Mouse (Mus musculus) thymus, adult 2 months (tissue): Measurements from ENCODE around the gene Atoh7. TPM values are rescaled to one million over a fixed set of nuclear protein-coding genes. Genes with fewer than 3 reads are reported as not detected.

ENCODE experiments used
- DNase-seq: peaks from one replicate; pipeline ENCODE4 v3.0.0; 2021
- H3K27ac ChIP-seq: fragments of 200-500 bp; 2 replicates; pipeline ENCODE4 v1.5.1; 2012; ENCODE audit warnings: low read length, control low read depth; ENCODE audit not compliant: control insufficient read depth, insufficient read depth
- H3K27me3 ChIP-seq: fragments of 200-500 bp; 2 replicates; pipeline ENCODE4 v1.6.1; 2012; ENCODE audit warnings: mild to moderate bottlenecking, low read length, moderate library complexity, mixed read lengths; ENCODE audit not compliant: control insufficient read depth, insufficient read depth
- H3K36me3 ChIP-seq: fragments of 200-500 bp; 2 replicates; pipeline ENCODE4 v1.6.1; 2012; ENCODE audit warnings: mild to moderate bottlenecking, low read length, moderate library complexity; ENCODE audit not compliant: control insufficient read depth, insufficient read depth
- H3K4me1 ChIP-seq: fragments of 200-500 bp; replicated peaks from 2 replicates; pipeline ENCODE4 v1.6.1; 2012; ENCODE audit warnings: low read length; ENCODE audit not compliant: control insufficient read depth, insufficient read depth
- H3K4me3 ChIP-seq: fragments of 200-500 bp; 2 replicates; pipeline ENCODE4 v1.5.1; 2012; ENCODE audit warnings: mild to moderate bottlenecking, low read length, control low read depth, moderate library complexity; ENCODE audit not compliant: control insufficient read depth, insufficient read depth
- CTCF ChIP-seq: fragments of 200-500 bp; IDR thresholded peaks from 2 replicates; pipeline ENCODE4 v1.5.1; 2012; ENCODE audit warnings: mild to moderate bottlenecking, control low read depth, low read length, moderate library complexity, borderline replicate concordance; ENCODE audit not compliant: control insufficient read depth, poor library complexity, insufficient read depth; ENCODE audit errors: extremely low read depth
- POLR2A ChIP-seq: fragments of 200-500 bp; IDR thresholded peaks from 2 replicates; pipeline ENCODE4 v1.6.1; 2012; ENCODE audit warnings: mild to moderate bottlenecking, low read length, control low read depth, moderate library complexity; ENCODE audit not compliant: control insufficient read depth, poor library complexity, insufficient read depth; ENCODE audit errors: extremely low read depth
- WGBS: fragments of 180-500 bp; shearing (Covaris S2); methylation state at CpG from one replicate; pipeline ENCODE4 v1.1.7; 2018; 5-methylcytosine and 5-hydroxymethylcytosine counted together
- polyA plus RNA-seq: library from polyadenylated mRNA; depleted of rRNA; stranded (reverse); fragments of >200 nt; gene quantifications from 2 replicates; pipeline ENCODE4 v1.2.3, GENCODE M21; 2012

Gene Atoh7
- polyA plus RNA-seq, 1 experiment: 0.05 TPM

- Histone ChIP-seq H3K36me3 (no peaks in the 10 kb centered on the region), H3K27ac (no peak within 1 kb of the TSS), H3K4me3 (no peak within 1 kb of the TSS), H3K4me1 (no peaks in the 10 kb centered on the region), H3K27me3 (no peaks in the 10 kb centered on the region)
- TF ChIP-seq POLR2A (no peak), CTCF (no peak)
- no peak for DNase-seq
- 93% methylated on average over 2 of the region's 2 CpGs for WGBS
These were observed 39.6 kb upstream of the Atoh7 start, which contains the start of gene Pbld1 for GRCm38 (mm10) chr10:63059862-63060261. TSS of gene Pbld1 (plus strand) at chr10:63060162.

GRCm38 (mm10) chr10:63060406-63060805 lies 39.0 kb upstream of the Atoh7 start:
- no peak overlapping the region for H3K27ac ChIP-seq
- no peak for DNase-seq
- TF ChIP-seq CTCF (no peak), POLR2A (no peak)
- H3K4me3 ChIP-seq: no peak overlapping the region
- no peaks in the 10 kb centered on the region for H3K27me3 ChIP-seq
- H3K36me3 ChIP-seq: no peaks in the 10 kb centered on the region
- 66% methylated on average over 11 of the region's 11 CpGs for WGBS
- H3K4me1 ChIP-seq: no peaks in the 10 kb centered on the region

- no peaks in the 10 kb centered on the region for H3K36me3 ChIP-seq
- no peaks in the 10 kb centered on the region for H3K27me3 ChIP-seq
- no peak overlapping the region for H3K27ac ChIP-seq
- no peak overlapping the region for H3K4me3 ChIP-seq
- DNase-seq: no peak
- TF ChIP-seq CTCF (no peak), POLR2A (no peak)
- 96% methylated on average over 12 of the region's 12 CpGs for WGBS
- H3K4me1 ChIP-seq: no peaks in the 10 kb centered on the region
These were observed 38.2 kb upstream of the Atoh7 start for GRCm38 (mm10) chr10:63061266-63061665.

GRCm38 (mm10) chr10:63062696-63063095 lies 36.8 kb upstream of the Atoh7 start:
- TF ChIP-seq CTCF (no peak), POLR2A (no peak)
- Histone ChIP-seq H3K27me3 (no peaks in the 10 kb centered on the region), H3K27ac (no peak overlapping the region), H3K36me3 (no peaks in the 10 kb centered on the region), H3K4me1 (no peaks in the 10 kb centered on the region), H3K4me3 (no peak overlapping the region)
- 96% methylated on average over 5 of the region's 5 CpGs for WGBS
- DNase-seq: no peak

- H3K4me3 ChIP-seq: no peak overlapping the region
- no peaks in the 10 kb centered on the region for H3K27me3 ChIP-seq
- no peak for DNase-seq
- H3K4me1 ChIP-seq: no peaks in the 10 kb centered on the region
- H3K27ac ChIP-seq: no peak overlapping the region
- 95% methylated on average over 7 of the region's 7 CpGs for WGBS
- TF ChIP-seq CTCF: no peak
- no peak for TF ChIP-seq POLR2A
- no peaks in the 10 kb centered on the region for H3K36me3 ChIP-seq
These were observed 36.1 kb upstream of the Atoh7 start for GRCm38 (mm10) chr10:63063365-63063764.

- TF ChIP-seq CTCF (no peak), POLR2A (no peak)
- Histone ChIP-seq H3K27me3 (no peaks in the 10 kb centered on the region), H3K36me3 (no peaks in the 10 kb centered on the region), H3K4me3 (no peak overlapping the region), H3K4me1 (no peaks in the 10 kb centered on the region), H3K27ac (no peak overlapping the region)
- DNase-seq: no peak
- 92% methylated on average over 9 of the region's 9 CpGs for WGBS
These were observed 34.9 kb upstream of the Atoh7 start for GRCm38 (mm10) chr10:63064516-63064915.

- no peak for DNase-seq
- H3K36me3 ChIP-seq: no peaks in the 10 kb centered on the region
- TF ChIP-seq CTCF (no peak), POLR2A (no peak)
- H3K4me3 ChIP-seq: no peak overlapping the region
- WGBS: 83% methylated on average over 8 of the region's 8 CpGs
- H3K27ac ChIP-seq: no peak overlapping the region
- no peaks in the 10 kb centered on the region for H3K4me1 ChIP-seq
- H3K27me3 ChIP-seq: no peaks in the 10 kb centered on the region
These were observed 33.9 kb upstream of the Atoh7 start for GRCm38 (mm10) chr10:63065561-63065960.
